Mouse (Mus musculus) kidney, adult 2 months (tissue): ENCODE results near the gene Dhx57. TPM values are rescaled to one million over a fixed set of nuclear protein-coding genes. Genes with fewer than 3 reads are reported as not detected.

Experiments used
- DNase-seq: peaks from one replicate; pipeline ENCODE4 v3.0.0; 2021
- H3K27ac ChIP-seq: fragments of 200-500 bp; 2 replicates; pipeline ENCODE4 v1.5.1; 2012; ENCODE audit warnings: low read depth, low read length, control low read depth, inconsistent platforms; ENCODE audit not compliant: insufficient read depth
- H3K27me3 ChIP-seq: fragments of 200-500 bp; replicated peaks from 2 replicates; pipeline ENCODE4 v1.6.1; 2012; ENCODE audit warnings: mild to moderate bottlenecking, moderate library complexity, low read length, inconsistent platforms; ENCODE audit not compliant: control insufficient read depth, insufficient read depth
- H3K36me3 ChIP-seq: fragments of 200-500 bp; 2 replicates; pipeline ENCODE4 v1.6.1; 2012; ENCODE audit warnings: mild to moderate bottlenecking, moderate library complexity, low read length, inconsistent platforms; ENCODE audit not compliant: control insufficient read depth, insufficient read depth
- H3K4me1 ChIP-seq: fragments of 200-500 bp; 2 replicates; pipeline ENCODE4 v1.6.1; 2011; ENCODE audit warnings: low read length; ENCODE audit not compliant: control insufficient read depth, insufficient read depth
- H3K4me3 ChIP-seq: fragments of 200-500 bp; 2 replicates; pipeline ENCODE4 v1.5.1; 2011; ENCODE audit warnings: mild to moderate bottlenecking, low read depth, low read length, control low read depth; ENCODE audit not compliant: insufficient read depth
- CTCF ChIP-seq: fragments of 200-500 bp; conservative IDR thresholded peaks from 2 replicates; pipeline ENCODE4 v1.5.1; 2011; ENCODE audit warnings: low read depth, mild to moderate bottlenecking, control low read depth, low read length, moderate library complexity, mixed read lengths; ENCODE audit not compliant: insufficient read depth, insufficient read length
- POLR2A ChIP-seq: fragments of 200-500 bp; IDR thresholded peaks from one replicate; pipeline ENCODE4 v1.6.1; 2011; ENCODE audit warnings: low read depth, low read length, control low read depth
- WGBS: fragments of 180-500 bp; shearing (Covaris S2); methylation state at CpG from one replicate; pipeline ENCODE4 v1.1.7; 2018; 5-methylcytosine and 5-hydroxymethylcytosine counted together
- polyA plus RNA-seq: library from polyadenylated mRNA; depleted of rRNA; stranded (reverse); fragments of >200 nt; gene quantifications from 2 replicates; pipeline ENCODE4 v1.2.3, GENCODE M21; 2012

Gene Dhx57
- polyA plus RNA-seq, 1 experiment = 6.4 TPM

DNA sequence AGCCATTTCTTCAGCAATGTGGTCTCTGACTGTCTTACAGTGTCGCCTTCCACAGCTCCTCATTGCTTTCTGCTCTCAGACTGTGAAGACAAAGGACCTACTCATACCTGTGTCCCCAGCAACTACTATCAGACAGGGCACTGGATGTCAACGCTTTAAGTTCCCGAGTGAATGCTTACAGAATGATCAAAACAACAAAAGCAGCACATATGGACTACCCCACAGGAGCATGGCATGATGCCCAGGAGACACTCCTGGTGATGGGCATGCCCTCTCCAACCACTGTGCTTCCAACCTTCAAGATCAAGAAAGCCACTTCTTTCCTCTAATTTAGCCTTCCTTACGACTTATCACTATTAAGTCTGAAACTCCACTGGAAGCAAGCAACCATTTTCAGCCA, 23.2 kb downstream of the Dhx57 start:
- WGBS = 95% methylated on average over 4 of the region's 4 CpGs
- no peak for DNase-seq
- Histone ChIP-seq H3K36me3 (peaks cover 2% of the 10 kb centered on the region; the same call in 1 of the 2 replicates), H3K4me1 (no peaks in the 10 kb centered on the region), H3K27me3 (no peaks in the 10 kb centered on the region), H3K4me3 (no peak overlapping the region), H3K27ac (no peak overlapping the region)
- no peak for TF ChIP-seq POLR2A

DNA sequence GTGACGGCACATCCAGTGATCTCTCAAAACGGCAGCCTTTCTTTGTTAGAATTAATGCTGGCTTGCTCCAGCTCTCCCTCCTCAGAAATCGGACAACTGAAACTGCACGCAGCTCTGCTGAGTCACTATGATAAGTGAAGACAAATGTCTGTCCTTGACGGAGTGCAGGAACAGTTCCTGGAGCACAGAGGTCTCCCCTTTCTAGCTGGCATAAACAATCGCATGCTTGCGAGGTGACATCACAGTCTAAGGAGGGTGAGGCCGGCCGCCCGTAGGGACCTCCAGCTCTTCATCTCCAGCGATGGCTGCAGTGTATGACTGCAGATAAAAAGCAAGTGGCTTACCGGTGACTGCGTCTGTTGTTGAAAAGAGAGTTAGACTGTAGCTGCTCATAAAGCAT, 35.1 kb downstream of the Dhx57 start:
- Histone ChIP-seq H3K36me3 (peaks cover 6% of the 10 kb centered on the region), H3K4me1 (no peaks in the 10 kb centered on the region), H3K27ac (0 out of 2 replicates have a peak overlapping the region, but pooled peaks have one; percentile 29), H3K4me3 (no peak overlapping the region), H3K27me3 (no peaks in the 10 kb centered on the region)
- DNase-seq = peak; percentile 56
- 62% methylated on average over 13 of the region's 13 CpGs for WGBS
- no peak for TF ChIP-seq POLR2A

GRCm38 (mm10) chr17:80254421-80254820, 35.9 kb downstream of the Dhx57 start:
- WGBS = 97% methylated on average over 5 of the region's 5 CpGs
- H3K27me3 ChIP-seq = no peaks in the 10 kb centered on the region

DNA sequence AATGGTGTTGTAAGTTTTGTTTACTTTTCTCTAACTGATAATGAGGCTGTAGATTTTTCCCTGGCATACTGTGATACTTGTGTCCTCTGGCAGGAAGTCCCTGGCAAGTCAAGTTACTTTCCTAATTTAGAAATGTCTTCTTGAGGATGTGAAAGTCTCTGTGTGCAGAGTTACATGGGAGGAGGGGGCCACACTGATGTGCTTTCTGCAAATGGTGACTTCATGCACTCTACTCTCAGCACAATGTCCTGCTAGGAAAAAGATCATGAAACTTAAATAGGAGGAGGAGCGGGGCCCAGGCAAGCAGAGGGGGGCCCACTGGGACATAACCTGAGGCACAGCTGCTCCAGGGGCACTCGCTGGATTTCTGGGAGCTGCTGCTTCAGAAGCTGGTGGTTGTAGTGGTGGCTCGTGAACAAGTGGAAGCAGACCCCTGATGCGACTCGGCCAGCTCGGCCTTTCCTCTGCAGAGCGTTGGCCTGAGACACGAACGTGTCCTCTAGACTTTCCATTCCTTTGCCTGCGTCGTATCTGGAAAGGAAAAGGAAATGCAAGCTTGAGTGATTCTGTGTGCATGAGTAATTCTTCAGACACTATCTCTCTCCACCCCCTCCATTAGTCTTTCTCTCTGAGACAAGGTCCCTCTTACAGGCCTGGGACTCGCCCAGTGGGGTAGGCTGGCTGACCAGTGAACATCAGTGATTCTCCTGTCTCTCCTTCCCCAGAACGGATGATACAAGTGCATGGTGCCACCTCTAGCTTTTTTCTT, 37.3 kb downstream of the Dhx57 start:
- Histone ChIP-seq H3K27ac (0 out of 2 replicates have a peak overlapping the region, but pooled peaks have one; percentile 47), H3K36me3 (peaks cover 6% of the 10 kb centered on the region), H3K4me1 (no peaks in the 10 kb centered on the region), H3K27me3 (no peaks in the 10 kb centered on the region), H3K4me3 (no peak overlapping the region)
- 43% methylated on average over 13 of the region's 13 CpGs for WGBS
- DNase-seq = peak; percentile 14
- TF ChIP-seq POLR2A (no peak), CTCF (no peak)

More at GRCm38 (mm10) chr17:80254421-80254820, 35.9 kb downstream of the Dhx57 start:
- no peak for DNase-seq
- H3K36me3 ChIP-seq = peaks cover 6% of the 10 kb centered on the region
- H3K4me1 ChIP-seq = no peaks in the 10 kb centered on the region
- TF ChIP-seq POLR2A (no peak), CTCF (no peak)
- H3K27ac ChIP-seq = no peak overlapping the region
- H3K4me3 ChIP-seq = no peak overlapping the region

DNA sequence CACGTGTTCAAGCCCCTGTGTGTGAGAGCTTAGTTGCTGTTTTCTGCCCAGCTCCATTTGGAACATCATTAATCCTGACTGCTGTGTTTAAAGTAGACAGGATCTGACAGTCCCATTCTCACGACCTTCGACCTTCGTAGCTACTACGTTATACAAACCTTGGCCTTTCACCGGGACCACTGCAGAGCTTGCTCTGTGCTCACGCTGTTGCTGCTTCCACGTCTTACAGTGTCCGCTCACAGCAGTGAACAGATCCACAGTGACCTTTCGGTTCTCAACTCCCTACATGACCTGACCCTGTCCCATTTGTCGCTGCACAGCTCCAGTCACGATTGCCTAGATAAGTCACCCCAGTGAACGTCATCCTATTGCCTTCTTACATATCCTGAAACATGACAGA, 47.2 kb downstream of the Dhx57 start:
- DNase-seq = no peak
- no peak overlapping the region for H3K27ac ChIP-seq
- no peaks in the 10 kb centered on the region for H3K27me3 ChIP-seq
- no peak for TF ChIP-seq POLR2A
- no peak for TF ChIP-seq CTCF
- WGBS = 69% methylated on average over 13 of the region's 13 CpGs
- no peak overlapping the region for H3K4me3 ChIP-seq
- no peaks in the 10 kb centered on the region for H3K4me1 ChIP-seq
- H3K36me3 ChIP-seq = peaks cover 1% of the 10 kb centered on the region

DNA sequence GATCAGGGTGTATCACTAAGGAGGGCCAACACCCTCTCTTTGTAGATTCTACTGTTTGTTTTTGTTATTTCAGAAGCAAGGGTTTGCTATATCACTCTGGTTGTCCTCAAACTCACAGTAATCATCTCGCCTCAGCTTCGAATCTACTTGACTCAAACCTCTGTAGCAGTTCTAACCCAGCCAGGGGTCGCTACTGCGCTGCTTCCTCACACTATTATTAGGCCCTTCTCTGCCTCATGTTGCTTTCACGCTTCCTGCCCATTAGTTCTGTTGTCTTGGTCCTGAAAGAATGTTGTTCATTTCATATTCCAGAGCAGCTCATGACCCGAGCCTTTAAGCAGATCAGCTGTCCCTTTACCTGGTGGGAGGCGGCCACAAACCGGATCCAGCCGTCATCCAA, 48.7 kb downstream of the Dhx57 start:
- H3K27ac ChIP-seq = no peak overlapping the region
- TF ChIP-seq POLR2A = no peak
- TF ChIP-seq CTCF = no peak
- DNase-seq = no peak
- H3K4me1 ChIP-seq = no peaks in the 10 kb centered on the region
- 86% methylated on average over 9 of the region's 9 CpGs for WGBS
- peaks cover 1% of the 10 kb centered on the region for H3K36me3 ChIP-seq
- H3K27me3 ChIP-seq = no peaks in the 10 kb centered on the region
- H3K4me3 ChIP-seq = no peak overlapping the region

DNA sequence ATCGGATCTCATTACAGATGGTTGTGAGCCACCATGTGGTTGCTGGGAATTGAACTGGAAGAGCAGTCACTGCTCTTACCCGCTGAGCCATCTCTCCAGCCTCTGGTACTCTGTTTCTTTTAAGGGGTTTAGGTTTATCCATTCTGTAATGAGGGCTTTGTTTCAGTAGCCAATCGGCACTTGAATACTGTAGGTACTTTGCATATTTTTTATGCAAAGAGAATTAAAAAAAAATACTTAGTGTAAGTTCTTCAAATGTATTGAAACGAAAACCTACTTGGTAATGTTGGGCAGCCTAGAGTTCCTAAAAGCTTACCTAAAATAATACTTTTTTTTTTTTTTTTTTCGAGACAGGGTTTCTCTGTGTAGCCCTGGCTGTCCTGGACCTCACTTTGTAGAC, 52.8 kb downstream of the Dhx57 start:
- Histone ChIP-seq H3K27me3 (no peaks in the 10 kb centered on the region), H3K27ac (no peak overlapping the region), H3K4me1 (no peaks in the 10 kb centered on the region), H3K36me3 (no peaks in the 10 kb centered on the region; the same call in none of the 2 replicates), H3K4me3 (no peak overlapping the region)
- 86% methylated on average over 5 of the region's 5 CpGs for WGBS
- no peak for DNase-seq
- TF ChIP-seq CTCF (no peak), POLR2A (no peak)
